Mouse (Mus musculus): Measurements from ENCODE around the gene B3galt1. TPM values are rescaled to one million over a fixed set of nuclear protein-coding genes. Genes with fewer than 3 reads are reported as not detected.

B3galt1 gene
- not detected in 2 replicates for polyA plus RNA-seq (2012; ENCODE audit: insufficient read depth, low replicate concordance)

- Histone ChIP-seq H3K27me3 (replicated peaks) (peaks cover 33% of the 10 kb centered on the region), H3K4me1 (peaks cover 20% of the 10 kb centered on the region), H3K4me3 (replicated peaks) (peak within 1 kb of the TSS; percentile 90), H3K36me3 (replicated peaks; ENCODE audit: low read length) (no peaks in the 10 kb centered on the region), H3K9me3 (0 out of 2 replicates have a peak, but pooled peaks cover 3% of the 10 kb centered on the region)
- TF ChIP-seq FLI1 (IDR thresholded peaks at IDR 0.05; ENCODE audit: low read length): no peak
- no peak for TF ChIP-seq GATA1 (IDR thresholded peaks at IDR 0.05; ENCODE audit: borderline replicate concordance, low read length)
Measured at GRCm38 (mm10) chr2:67565480-67566331, at the start of gene B3galt1. B3galt1 (plus strand) TSS chr2:67565871.

DNA sequence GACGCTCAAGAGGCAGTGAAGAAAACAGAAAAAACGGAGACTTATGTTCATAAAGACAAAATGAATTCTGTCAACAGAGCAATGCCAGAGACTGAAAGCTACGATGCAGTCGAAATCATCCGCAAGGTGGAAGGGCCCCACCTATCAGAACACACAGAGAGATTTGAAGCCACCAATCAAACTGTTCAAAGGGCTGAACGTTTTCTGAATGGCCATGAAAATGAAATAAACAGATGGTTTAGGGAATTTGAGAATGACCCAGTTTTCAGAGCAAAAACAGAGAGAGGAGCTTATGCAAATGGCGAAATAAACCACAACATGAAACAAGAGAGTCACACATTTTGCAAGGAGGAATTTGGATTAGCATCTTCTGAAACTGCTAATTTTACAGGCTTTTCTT lies 49.3 kb upstream of the B3galt1 start:
- Histone ChIP-seq H3K27me3 (replicated peaks) (no peaks in the 10 kb centered on the region), H3K36me3 (replicated peaks; ENCODE audit: low read length) (no peaks in the 10 kb centered on the region), H3K4me1 (no peaks in the 10 kb centered on the region), H3K9me3 (peaks cover 26% of the 10 kb centered on the region), H3K4me3 (replicated peaks) (no peak overlapping the region)
- TF ChIP-seq GATA1 (IDR thresholded peaks at IDR 0.05; ENCODE audit: borderline replicate concordance, low read length): no peak
- no peak for TF ChIP-seq FLI1 (IDR thresholded peaks at IDR 0.05; ENCODE audit: low read length)

DNA sequence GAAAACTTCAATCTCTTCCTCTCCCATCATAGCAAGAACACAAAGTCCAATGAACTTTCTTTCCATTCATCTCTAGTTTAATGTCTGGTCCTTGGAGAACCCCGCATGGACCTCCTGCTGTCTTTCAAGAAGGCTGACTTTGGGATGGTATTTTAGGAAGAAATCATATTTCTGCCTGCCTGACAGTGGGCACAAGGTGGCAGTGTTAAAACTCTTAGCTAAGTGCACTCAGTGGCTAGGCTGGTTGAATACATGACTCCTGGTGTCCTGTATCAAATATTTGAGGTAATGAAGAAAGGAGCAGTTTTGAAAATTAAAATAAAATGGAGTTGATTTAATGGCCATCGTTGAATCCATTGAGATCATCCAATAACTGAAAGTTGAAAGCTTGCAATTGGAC lies 30.3 kb upstream of the B3galt1 start:
- Histone ChIP-seq H3K4me1 (no peaks in the 10 kb centered on the region), H3K9me3 (peaks cover 17% of the 10 kb centered on the region; the same call in 1 of the 2 replicates), H3K4me3 (replicated peaks) (no peak overlapping the region), H3K36me3 (replicated peaks; ENCODE audit: low read length) (no peaks in the 10 kb centered on the region), H3K27me3 (replicated peaks) (no peaks in the 10 kb centered on the region)
- TF ChIP-seq FLI1 (IDR thresholded peaks at IDR 0.05; ENCODE audit: low read length) (no peak), GATA1 (IDR thresholded peaks at IDR 0.05; ENCODE audit: borderline replicate concordance, low read length) (no peak)

- H3K4me3 ChIP-seq (replicated peaks): no peak overlapping the region
- no peaks in the 10 kb centered on the region for H3K27me3 ChIP-seq (replicated peaks)
- H3K9me3 ChIP-seq: peaks cover 15% of the 10 kb centered on the region; the same call in 1 of the 2 replicates
- no peaks in the 10 kb centered on the region for H3K36me3 ChIP-seq (replicated peaks; ENCODE audit: low read length)
- TF ChIP-seq GATA1 (IDR thresholded peaks at IDR 0.05; ENCODE audit: borderline replicate concordance, low read length): no peak
- no peak for TF ChIP-seq FLI1 (IDR thresholded peaks at IDR 0.05; ENCODE audit: low read length)
- no peaks in the 10 kb centered on the region for H3K4me1 ChIP-seq
Measured at GRCm38 (mm10) chr2:67539426-67539825, 26.2 kb upstream of the B3galt1 start.

DNA sequence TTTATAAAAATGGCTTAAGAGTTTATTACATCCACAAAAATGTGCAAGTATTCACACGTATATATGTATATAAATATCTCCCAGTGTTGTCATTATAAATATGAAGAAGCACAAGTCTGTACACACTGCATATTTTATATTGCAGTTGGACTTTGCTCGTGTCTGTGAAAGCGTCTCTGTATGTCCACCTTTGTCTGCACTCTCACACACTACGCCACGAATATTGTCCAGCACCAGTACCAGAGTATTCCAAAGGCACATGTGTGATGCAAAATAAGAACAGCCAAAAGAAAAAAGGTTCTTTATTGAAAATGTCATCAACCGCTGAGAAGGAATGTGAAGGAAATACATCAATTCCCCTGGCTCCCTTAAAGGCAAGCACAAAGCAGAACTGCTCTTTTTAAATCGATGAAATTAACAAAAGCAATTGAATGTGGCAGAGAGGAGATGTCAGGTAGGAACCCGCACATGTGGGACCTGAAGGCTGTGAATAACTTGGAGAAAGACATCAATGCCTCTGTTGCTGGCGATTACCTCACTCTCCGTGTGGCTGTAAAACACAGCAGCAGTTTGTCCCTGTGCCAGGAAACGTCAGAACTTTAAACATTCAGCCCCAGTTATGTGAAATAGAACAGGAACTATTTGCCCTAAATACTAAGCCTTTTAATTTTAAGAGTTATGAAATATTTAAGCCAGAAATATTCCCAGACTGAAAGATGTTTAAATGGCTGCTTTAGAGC lies 23.5 kb upstream of the B3galt1 start:
- H3K4me3 ChIP-seq (replicated peaks): no peak overlapping the region
- no peak for TF ChIP-seq FLI1 (IDR thresholded peaks at IDR 0.05; ENCODE audit: low read length)

DNA sequence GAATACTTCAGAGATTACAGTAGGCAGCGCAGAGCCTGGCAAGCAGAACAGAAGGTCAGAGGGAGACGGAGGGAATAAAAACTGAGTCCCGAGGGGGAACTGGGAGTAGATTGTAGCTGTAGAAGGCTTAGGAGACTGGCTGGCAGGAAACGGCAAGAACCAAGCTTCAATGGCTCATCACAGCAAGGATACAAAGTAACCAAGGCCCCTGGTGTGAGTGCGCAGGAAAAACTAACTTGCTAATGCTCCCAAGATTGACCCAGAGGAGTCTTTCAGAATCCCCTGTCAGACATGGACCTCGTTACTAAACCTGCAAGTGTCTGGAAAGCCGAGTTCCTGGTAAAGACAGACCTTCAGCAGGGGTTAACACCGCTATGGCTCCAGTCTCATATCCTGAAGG lies 21.2 kb upstream of the B3galt1 start:
- H3K4me3 ChIP-seq (replicated peaks): no peak overlapping the region
- 0 out of 2 replicates have a peak, but pooled peaks cover 11% of the 10 kb centered on the region for H3K9me3 ChIP-seq
- no peaks in the 10 kb centered on the region for H3K27me3 ChIP-seq (replicated peaks)
- H3K4me1 ChIP-seq: no peaks in the 10 kb centered on the region
- no peaks in the 10 kb centered on the region for H3K36me3 ChIP-seq (replicated peaks; ENCODE audit: low read length)
- no peak for TF ChIP-seq GATA1 (IDR thresholded peaks at IDR 0.05; ENCODE audit: borderline replicate concordance, low read length)
- no peak for TF ChIP-seq FLI1 (IDR thresholded peaks at IDR 0.05; ENCODE audit: low read length)

More for the DNA sequence above, 23.5 kb upstream of the B3galt1 start:
- Histone ChIP-seq H3K27me3 (replicated peaks) (no peaks in the 10 kb centered on the region), H3K4me1 (no peaks in the 10 kb centered on the region), H3K36me3 (replicated peaks; ENCODE audit: low read length) (no peaks in the 10 kb centered on the region), H3K9me3 (peaks cover 20% of the 10 kb centered on the region; the same call in 1 of the 2 replicates)

DNA sequence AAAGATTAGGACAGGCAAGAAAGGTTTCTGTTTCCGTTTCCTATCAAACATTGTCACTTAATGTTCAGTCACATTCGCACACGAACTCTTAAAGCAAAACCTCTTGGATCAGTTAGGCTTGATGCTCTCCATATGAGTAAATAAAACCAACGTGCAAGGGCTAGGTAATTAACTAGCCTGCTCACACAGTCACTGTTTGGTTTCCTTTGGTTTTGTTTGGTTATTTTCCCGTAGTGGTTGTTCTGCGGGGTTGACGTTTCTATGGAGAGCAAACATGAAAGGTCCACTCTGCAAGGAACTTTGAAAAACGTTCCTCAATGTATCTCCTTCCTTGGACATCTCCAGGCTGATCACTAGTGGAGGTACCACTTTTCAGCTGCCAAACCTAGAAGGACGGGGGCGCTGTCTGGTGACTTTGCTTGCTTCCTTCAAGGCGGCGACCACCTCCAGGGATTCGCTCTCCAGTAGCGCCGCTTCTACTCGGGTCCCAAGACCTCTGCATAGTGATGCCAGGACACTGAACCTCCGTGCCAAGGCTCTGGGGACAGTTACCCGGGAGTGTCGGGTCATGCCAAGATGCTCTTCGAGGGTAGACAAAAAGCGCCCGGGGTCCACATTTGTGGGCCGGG lies 706 bp upstream of the B3galt1 start:
- Histone ChIP-seq H3K4me1 (peaks cover 20% of the 10 kb centered on the region), H3K36me3 (replicated peaks; ENCODE audit: low read length) (no peaks in the 10 kb centered on the region), H3K27me3 (replicated peaks) (peaks cover 33% of the 10 kb centered on the region), H3K4me3 (replicated peaks) (peak overlapping the region; percentile 90), H3K9me3 (0 out of 2 replicates have a peak, but pooled peaks cover 3% of the 10 kb centered on the region)
- TF ChIP-seq GATA1 (IDR thresholded peaks at IDR 0.05; ENCODE audit: borderline replicate concordance, low read length) (no peak), FLI1 (IDR thresholded peaks at IDR 0.05; ENCODE audit: low read length) (no peak)

DNA sequence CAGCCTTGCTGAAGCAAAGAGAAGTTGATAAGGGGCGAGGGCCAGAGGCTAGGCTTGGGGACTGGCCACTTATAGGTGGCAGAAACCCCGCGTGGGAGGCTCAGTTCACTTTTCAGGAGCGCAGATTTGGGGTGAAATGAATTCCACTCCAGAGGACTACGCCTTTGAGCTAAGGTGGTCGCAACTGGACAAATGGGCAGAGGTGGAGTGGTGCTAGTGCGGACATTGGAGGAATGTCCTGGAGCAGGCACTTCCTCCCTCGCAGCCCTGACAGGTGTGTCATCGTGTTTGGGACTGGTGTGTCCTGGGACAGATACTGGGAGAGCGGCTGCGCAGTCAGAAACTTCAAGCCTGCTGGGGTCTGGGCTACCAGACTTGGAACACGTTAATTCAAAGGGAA lies 895 bp downstream of the B3galt1 start:
- peak overlapping the region; percentile 67 for H3K4me3 ChIP-seq (replicated peaks)
- TF ChIP-seq GATA1 (IDR thresholded peaks at IDR 0.05; ENCODE audit: borderline replicate concordance, low read length): no peak
- no peak for TF ChIP-seq FLI1 (IDR thresholded peaks at IDR 0.05; ENCODE audit: low read length)
- no peaks in the 10 kb centered on the region for H3K36me3 ChIP-seq (replicated peaks; ENCODE audit: low read length)

GRCm38 (mm10) chr2:67567141-67567680 lies 1.5 kb downstream of the B3galt1 start:
- H3K9me3 ChIP-seq: 0 out of 2 replicates have a peak, but pooled peaks cover 3% of the 10 kb centered on the region
- TF ChIP-seq FLI1 (IDR thresholded peaks at IDR 0.05; ENCODE audit: low read length) (no peak), GATA1 (IDR thresholded peaks at IDR 0.05; ENCODE audit: borderline replicate concordance, low read length) (no peak)
- peaks cover 20% of the 10 kb centered on the region for H3K4me1 ChIP-seq
- H3K4me3 ChIP-seq (replicated peaks): no peak overlapping the region
- no peaks in the 10 kb centered on the region for H3K36me3 ChIP-seq (replicated peaks; ENCODE audit: low read length)
- peaks cover 33% of the 10 kb centered on the region for H3K27me3 ChIP-seq (replicated peaks)

More for the DNA sequence above, 895 bp downstream of the B3galt1 start:
- peaks cover 33% of the 10 kb centered on the region for H3K27me3 ChIP-seq (replicated peaks)
- 0 out of 2 replicates have a peak, but pooled peaks cover 3% of the 10 kb centered on the region for H3K9me3 ChIP-seq
- peaks cover 20% of the 10 kb centered on the region for H3K4me1 ChIP-seq
